Mouse (Mus musculus): ENCODE data around the gene Smc3. TPM values are rescaled to one million over a fixed set of nuclear protein-coding genes. Genes with fewer than 3 reads are reported as not detected.
A peak's percentile ranks its signal among the peaks of the same experiment; 100 is the strongest.
"Not testable (repeated sequence)": the region's sequence is repeated elsewhere in the genome, so short reads cannot be mapped to it uniquely, and the experiment has no call there.

Smc3 gene
- polyA plus RNA-seq, 1 experiment from 2014 or later = 61.8 TPM

- H3K4me1 ChIP-seq (ENCODE audit: control insufficient read depth, insufficient read depth, low read length); H3K27me3 ChIP-seq (replicated peaks; ENCODE audit: control insufficient read depth, insufficient read depth, low read length); ATAC-seq; H3K4me2 ChIP-seq (ENCODE audit: low read length); H3K4me3 ChIP-seq (ENCODE audit: low read depth, low read length); DNase-seq (ENCODE audit: low spot score); H3K36me3 ChIP-seq (ENCODE audit: control insufficient read depth, insufficient read depth, low read length); H3K27ac ChIP-seq (ENCODE audit: low read depth, low read length); H3K9ac ChIP-seq (ENCODE audit: low read length): not testable (repeated sequence)
- over 99% methylated on average over 7 of the region's 7 CpGs for WGBS
- H3K9me3 ChIP-seq (replicated peaks; ENCODE audit: control insufficient read depth, low read length) = peaks cover 12% of the 10 kb centered on the region; the same call in 1 of the 2 replicates
Measured at GRCm38 (mm10) chr19:53588968-53589367, 11.2 kb upstream of the Smc3 start, which contains the start of gene Nutf2-ps1. Nutf2-ps1 (minus strand) TSS chr19:53589068.

- Histone ChIP-seq H3K9ac (ENCODE audit: low read length) (no peak overlapping the region), H3K27me3 (replicated peaks; ENCODE audit: control insufficient read depth, insufficient read depth, low read length) (no peaks in the 10 kb centered on the region), H3K36me3 (ENCODE audit: control insufficient read depth, insufficient read depth, low read length) (no peaks in the 10 kb centered on the region), H3K4me3 (ENCODE audit: low read depth, low read length) (no peak overlapping the region), H3K4me2 (ENCODE audit: low read length) (no peak overlapping the region), H3K27ac (ENCODE audit: low read depth, low read length) (no peak overlapping the region), H3K4me1 (ENCODE audit: control insufficient read depth, insufficient read depth, low read length) (peaks cover 3% of the 10 kb centered on the region), H3K9me3 (replicated peaks; ENCODE audit: control insufficient read depth, low read length) (no peaks in the 10 kb centered on the region)
- no peak for DNase-seq (ENCODE audit: low spot score)
- no peak for ATAC-seq
- 65% methylated on average over 7 of the region's 7 CpGs for WGBS
Measured at GRCm38 (mm10) chr19:53596723-53597474, 3.3 kb upstream of the Smc3 start.

- Histone ChIP-seq H3K4me3 (ENCODE audit: low read depth, low read length) (peak overlapping the region; percentile 88), H3K4me2 (ENCODE audit: low read length) (peak overlapping the region; percentile 68), H3K9me3 (replicated peaks; ENCODE audit: control insufficient read depth, low read length) (no peaks in the 10 kb centered on the region), H3K9ac (ENCODE audit: low read length) (peak overlapping the region; percentile 96), H3K27me3 (replicated peaks; ENCODE audit: control insufficient read depth, insufficient read depth, low read length) (no peaks in the 10 kb centered on the region), H3K4me1 (ENCODE audit: control insufficient read depth, insufficient read depth, low read length) (peaks cover 7% of the 10 kb centered on the region), H3K27ac (ENCODE audit: low read depth, low read length) (peak overlapping the region; percentile 98), H3K36me3 (ENCODE audit: control insufficient read depth, insufficient read depth, low read length) (peaks cover 10% of the 10 kb centered on the region; the same call in 1 of the 2 replicates)
- DNase-seq (ENCODE audit: low spot score) (peak; percentile 66), ATAC-seq (peak; percentile 73)
- WGBS = under 1% methylated on average over 54 of the region's 82 CpGs
Measured at GRCm38 (mm10) chr19:53600549-53601362, 558 bp downstream of the Smc3 start.

GRCm38 (mm10) chr19:53601363-53601655, 1.1 kb downstream of the Smc3 start:
- no peak for DNase-seq (ENCODE audit: low spot score)
- Histone ChIP-seq H3K9ac (ENCODE audit: low read length) (peak overlapping the region; percentile 96), H3K27me3 (replicated peaks; ENCODE audit: control insufficient read depth, insufficient read depth, low read length) (no peaks in the 10 kb centered on the region), H3K36me3 (ENCODE audit: control insufficient read depth, insufficient read depth, low read length) (peaks cover 10% of the 10 kb centered on the region), H3K4me2 (ENCODE audit: low read length) (peak overlapping the region; percentile 68), H3K4me1 (ENCODE audit: control insufficient read depth, insufficient read depth, low read length) (peaks cover 7% of the 10 kb centered on the region), H3K9me3 (replicated peaks; ENCODE audit: control insufficient read depth, low read length) (no peaks in the 10 kb centered on the region), H3K4me3 (ENCODE audit: low read depth, low read length) (peak overlapping the region; percentile 88), H3K27ac (ENCODE audit: low read depth, low read length) (no peak overlapping the region)
- no peak for ATAC-seq
- 10% methylated on average over 11 of the region's 11 CpGs for WGBS

DNA sequence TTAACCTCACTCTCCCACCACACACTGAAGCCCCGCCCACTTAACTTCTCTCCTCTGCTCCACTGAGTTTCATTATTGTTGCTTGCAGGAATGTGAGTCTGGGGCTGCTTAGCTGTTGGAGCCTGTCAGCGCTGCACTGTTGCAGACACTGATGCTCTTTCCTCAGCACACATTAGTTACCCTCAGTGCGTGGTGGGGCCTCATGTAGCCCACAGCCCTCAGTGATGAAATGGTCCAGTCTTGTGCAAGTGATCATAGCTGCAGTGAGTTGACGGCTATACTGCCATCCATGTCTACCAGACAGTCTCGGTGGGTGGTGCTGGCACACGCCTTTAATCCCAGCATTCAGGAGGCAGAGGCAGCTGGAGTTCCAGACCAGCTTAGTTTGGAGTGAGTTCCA, 8.7 kb downstream of the Smc3 start:
- H3K27ac ChIP-seq (ENCODE audit: low read depth, low read length) = no peak overlapping the region
- 37% methylated on average over 6 of the region's 6 CpGs for WGBS
- ATAC-seq (peak; percentile 20; the same call in 1 of the 2 replicates), DNase-seq (ENCODE audit: low spot score) (peak; percentile 8)
- H3K9me3 ChIP-seq (replicated peaks; ENCODE audit: control insufficient read depth, low read length) = no peaks in the 10 kb centered on the region
- H3K4me3 ChIP-seq (ENCODE audit: low read depth, low read length) = no peak overlapping the region
- no peak overlapping the region for H3K4me2 ChIP-seq (ENCODE audit: low read length)
- peaks cover 10% of the 10 kb centered on the region for H3K36me3 ChIP-seq (ENCODE audit: control insufficient read depth, insufficient read depth, low read length)
- H3K4me1 ChIP-seq (ENCODE audit: control insufficient read depth, insufficient read depth, low read length) = peaks cover 3% of the 10 kb centered on the region; the same call in 1 of the 2 replicates
- no peaks in the 10 kb centered on the region for H3K27me3 ChIP-seq (replicated peaks; ENCODE audit: control insufficient read depth, insufficient read depth, low read length)
- H3K9ac ChIP-seq (ENCODE audit: low read length) = no peak overlapping the region

GRCm38 (mm10) chr19:53621681-53622080, 21.5 kb downstream of the Smc3 start:
- no peaks in the 10 kb centered on the region for H3K9me3 ChIP-seq (replicated peaks; ENCODE audit: control insufficient read depth, low read length)
- H3K4me2 ChIP-seq (ENCODE audit: low read length) = no peak overlapping the region
- DNase-seq (ENCODE audit: low spot score) (no peak), ATAC-seq (no peak)
- H3K4me3 ChIP-seq (ENCODE audit: low read depth, low read length) = no peak overlapping the region
- 90% methylated on average over 13 of the region's 13 CpGs for WGBS
- H3K27ac ChIP-seq (ENCODE audit: low read depth, low read length) = no peak overlapping the region
- peaks cover 80% of the 10 kb centered on the region for H3K36me3 ChIP-seq (ENCODE audit: control insufficient read depth, insufficient read depth, low read length)
- H3K9ac ChIP-seq (ENCODE audit: low read length) = no peak overlapping the region
- H3K27me3 ChIP-seq (replicated peaks; ENCODE audit: control insufficient read depth, insufficient read depth, low read length) = no peaks in the 10 kb centered on the region
- no peaks in the 10 kb centered on the region for H3K4me1 ChIP-seq (ENCODE audit: control insufficient read depth, insufficient read depth, low read length)

- Histone ChIP-seq H3K4me1 (ENCODE audit: control insufficient read depth, insufficient read depth, low read length) (no peaks in the 10 kb centered on the region), H3K27me3 (replicated peaks; ENCODE audit: control insufficient read depth, insufficient read depth, low read length) (no peaks in the 10 kb centered on the region), H3K4me2 (ENCODE audit: low read length) (no peak overlapping the region), H3K27ac (ENCODE audit: low read depth, low read length) (no peak overlapping the region), H3K36me3 (ENCODE audit: control insufficient read depth, insufficient read depth, low read length) (peaks cover 80% of the 10 kb centered on the region), H3K4me3 (ENCODE audit: low read depth, low read length) (no peak overlapping the region), H3K9me3 (replicated peaks; ENCODE audit: control insufficient read depth, low read length) (no peaks in the 10 kb centered on the region), H3K9ac (ENCODE audit: low read length) (no peak overlapping the region)
- DNase-seq (ENCODE audit: low spot score) (peak; percentile 15), ATAC-seq (no peak)
- 93% methylated on average over 2 of the region's 2 CpGs for WGBS
Measured at GRCm38 (mm10) chr19:53638041-53638440, 37.8 kb downstream of the Smc3 start.

DNA sequence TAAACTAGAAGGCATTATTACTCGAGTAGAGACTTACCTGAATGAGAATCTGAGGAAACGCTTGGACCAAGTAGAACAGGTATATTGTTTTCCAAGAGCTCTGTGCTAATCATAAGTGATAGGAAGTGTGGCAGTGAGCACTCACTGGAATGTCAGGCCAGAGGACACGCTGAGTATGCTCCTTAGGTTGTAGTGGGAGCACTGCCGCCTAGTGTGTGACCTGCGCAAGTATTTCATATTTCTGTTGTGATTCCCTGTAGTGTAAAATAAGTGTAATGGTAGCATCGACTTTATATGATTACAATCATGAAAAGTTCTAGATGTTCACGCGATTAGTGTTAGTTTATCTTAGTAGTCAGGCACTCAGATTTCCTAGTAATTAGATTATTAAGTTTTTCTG, 38.5 kb downstream of the Smc3 start:
- no peak overlapping the region for H3K27ac ChIP-seq (ENCODE audit: low read depth, low read length)
- H3K4me1 ChIP-seq (ENCODE audit: control insufficient read depth, insufficient read depth, low read length) = no peaks in the 10 kb centered on the region
- H3K4me3 ChIP-seq (ENCODE audit: low read depth, low read length) = no peak overlapping the region
- DNase-seq (ENCODE audit: low spot score) (no peak), ATAC-seq (no peak)
- no peaks in the 10 kb centered on the region for H3K27me3 ChIP-seq (replicated peaks; ENCODE audit: control insufficient read depth, insufficient read depth, low read length)
- H3K36me3 ChIP-seq (ENCODE audit: control insufficient read depth, insufficient read depth, low read length) = peaks cover 80% of the 10 kb centered on the region
- H3K9me3 ChIP-seq (replicated peaks; ENCODE audit: control insufficient read depth, low read length) = no peaks in the 10 kb centered on the region
- WGBS = 93% methylated on average over 8 of the region's 8 CpGs
- H3K4me2 ChIP-seq (ENCODE audit: low read length) = no peak overlapping the region
- no peak overlapping the region for H3K9ac ChIP-seq (ENCODE audit: low read length)

Measured in forebrain, embryonic 14.5 days (tissue).